Mouse (Mus musculus) olfactory bulb, adult 2 months (tissue): ENCODE results near the gene Uprt. TPM values are rescaled to one million over a fixed set of nuclear protein-coding genes. Genes with fewer than 3 reads are reported as not detected.

Experiments
- H3K27ac ChIP-seq: fragments of 200-500 bp; 2 replicates; pipeline ENCODE4 v1.5.1; 2012; ENCODE audit warnings: low read depth, low read length; ENCODE audit not compliant: insufficient read depth
- H3K4me1 ChIP-seq: fragments of 200-500 bp; 2 replicates; pipeline ENCODE4 v1.6.1; 2012; ENCODE audit warnings: low read length; ENCODE audit not compliant: control insufficient read depth, insufficient read depth
- H3K4me3 ChIP-seq: fragments of 200-500 bp; 2 replicates; pipeline ENCODE4 v1.5.1; 2012; ENCODE audit warnings: mild to moderate bottlenecking, low read depth, low read length, moderate library complexity; ENCODE audit not compliant: insufficient read depth
- CTCF ChIP-seq: fragments of 200-500 bp; IDR thresholded peaks from 2 replicates; pipeline ENCODE4 v1.5.1; 2012; ENCODE audit warnings: low read depth, mild to moderate bottlenecking, low read length, moderate library complexity; ENCODE audit not compliant: insufficient read depth
- POLR2A ChIP-seq: fragments of 200-500 bp; IDR thresholded peaks from 2 replicates; pipeline ENCODE4 v1.6.1; 2012; ENCODE audit warnings: mild to moderate bottlenecking, low read depth, low read length, moderate library complexity; ENCODE audit not compliant: insufficient read depth
- WGBS: fragments of 180-500 bp; shearing (Covaris S2); methylation state at CpG from one replicate; pipeline ENCODE4 v1.1.7; 2018; 5-methylcytosine and 5-hydroxymethylcytosine counted together
- polyA plus RNA-seq: library from polyadenylated mRNA; stranded (reverse); fragments of >200 nt; gene quantifications from 2 replicates; pipeline ENCODE4 v1.2.4, GENCODE M21; 2012; ENCODE audit warnings: low replicate concordance; ENCODE audit not compliant: missing spikeins, insufficient read depth, insufficient read length

Uprt gene
- polyA plus RNA-seq: not detected in 2 replicates

- Histone ChIP-seq H3K27ac (peak within 1 kb of the TSS; percentile 54; the same call in 1 of the 2 replicates), H3K4me1 (no peaks in the 10 kb centered on the region), H3K4me3 (peak within 1 kb of the TSS; percentile 86)
- WGBS: 19% methylated on average over 34 of the region's 34 CpGs
- no peak for TF ChIP-seq CTCF
- TF ChIP-seq POLR2A: 0 out of 2 replicates have a peak, but pooled peaks have one; percentile 25
Observed at GRCm38 (mm10) chrX:104482572-104483443, at the start of gene Uprt. Gene Uprt, plus strand, starts transcription at chrX:104482818.

- TF ChIP-seq CTCF: no peak
- TF ChIP-seq POLR2A: no peak
- no peak overlapping the region for H3K4me3 ChIP-seq
- WGBS: 28% methylated on average over 1 of the region's 1 CpGs
- H3K4me1 ChIP-seq: no peaks in the 10 kb centered on the region
- H3K27ac ChIP-seq: no peak overlapping the region
Observed at GRCm38 (mm10) chrX:104433456-104433855, 49.2 kb upstream of the Uprt start.

- TF ChIP-seq POLR2A (no peak), CTCF (no peak)
- H3K4me3 ChIP-seq: no peak overlapping the region
- 81% methylated on average over 1 of the region's 1 CpGs for WGBS
- no peak overlapping the region for H3K27ac ChIP-seq
- no peaks in the 10 kb centered on the region for H3K4me1 ChIP-seq
Observed at GRCm38 (mm10) chrX:104452433-104452832, 30.2 kb upstream of the Uprt start.

- no peak overlapping the region for H3K27ac ChIP-seq
- no peaks in the 10 kb centered on the region for H3K4me1 ChIP-seq
- TF ChIP-seq CTCF: no peak
- TF ChIP-seq POLR2A: no peak
- 58% methylated on average over 2 of the region's 2 CpGs for WGBS
- no peak overlapping the region for H3K4me3 ChIP-seq
Observed at GRCm38 (mm10) chrX:104461755-104462154, 20.9 kb upstream of the Uprt start.

- Histone ChIP-seq H3K4me1 (no peaks in the 10 kb centered on the region), H3K27ac (no peak overlapping the region), H3K4me3 (no peak overlapping the region)
- WGBS: 37% methylated on average over 6 of the region's 6 CpGs
- no peak for TF ChIP-seq CTCF
- TF ChIP-seq POLR2A: no peak
Observed at GRCm38 (mm10) chrX:104464376-104464775, 18.2 kb upstream of the Uprt start.

GRCm38 (mm10) chrX:104478041-104478440 is 4.6 kb upstream of the Uprt start:
- WGBS: 21% methylated on average over 2 of the region's 2 CpGs
- Histone ChIP-seq H3K27ac (no peak overlapping the region), H3K4me3 (no peak overlapping the region), H3K4me1 (no peaks in the 10 kb centered on the region)
- TF ChIP-seq POLR2A (no peak), CTCF (no peak)

GRCm38 (mm10) chrX:104483444-104483808 is 808 bp downstream of the Uprt start:
- Histone ChIP-seq H3K4me1 (no peaks in the 10 kb centered on the region), H3K27ac (no peak overlapping the region), H3K4me3 (peak overlapping the region; percentile 86)
- 16% methylated on average over 6 of the region's 6 CpGs for WGBS
- no peak for TF ChIP-seq CTCF
- no peak for TF ChIP-seq POLR2A

- Histone ChIP-seq H3K4me3 (no peak overlapping the region), H3K27ac (no peak overlapping the region), H3K4me1 (no peaks in the 10 kb centered on the region)
- 74% methylated on average over 2 of the region's 2 CpGs for WGBS
- no peak for TF ChIP-seq CTCF
- no peak for TF ChIP-seq POLR2A
Observed at GRCm38 (mm10) chrX:104485596-104485995, 3.0 kb downstream of the Uprt start.

- 50% methylated on average over 3 of the region's 3 CpGs for WGBS
- Histone ChIP-seq H3K27ac (no peak overlapping the region), H3K4me3 (no peak overlapping the region), H3K4me1 (no peaks in the 10 kb centered on the region)
- no peak for TF ChIP-seq POLR2A
- TF ChIP-seq CTCF: no peak
Observed at GRCm38 (mm10) chrX:104488036-104488435, 5.4 kb downstream of the Uprt start.
